Mouse (Mus musculus): ENCODE results near the gene Noto. TPM values are rescaled to one million over a fixed set of nuclear protein-coding genes. Genes with fewer than 3 reads are reported as not detected.

Gene Noto
- 0.80 and 0.94 TPM in 2 replicates for polyA plus RNA-seq (2015; fragmentation: Nextera tagmentation; extraction: Ambion mirVana)

- no peaks in the 10 kb centered on the region; the same call in none of the 2 replicates for H3K4me1 ChIP-seq (replicated peaks; ENCODE audit: control insufficient read depth, insufficient read depth, low read length)
- no peak within 1 kb of the TSS for H3K4me3 ChIP-seq (ENCODE audit: low read length)
- H3K27ac ChIP-seq (ENCODE audit: low read length) = peak within 1 kb of the TSS; percentile 63
- WGBS = 10% methylated on average over 28 of the region's 28 CpGs
- no peaks in the 10 kb centered on the region for H3K36me3 ChIP-seq (ENCODE audit: control insufficient read depth, insufficient read depth, low read length)
- H3K27me3 ChIP-seq (ENCODE audit: control insufficient read depth, insufficient read depth, low read depth, low read length) = no peaks in the 10 kb centered on the region; the same call in 1 of the 2 replicates
- no peaks in the 10 kb centered on the region for H3K9me3 ChIP-seq (ENCODE audit: control insufficient read depth, low read length)
- no peak within 1 kb of the TSS for H3K4me2 ChIP-seq (ENCODE audit: low read depth, low read length)
- H3K9ac ChIP-seq (ENCODE audit: low read length) = no peak within 1 kb of the TSS
- peak; percentile 43; the same call in 1 of the 2 replicates for ATAC-seq (ENCODE audit: low read depth)
Observed at GRCm38 (mm10) chr6:85423836-85424379, at the start of gene Noto. TSS of gene Noto (plus strand) at chr6:85423886.

GRCm38 (mm10) chr6:85373951-85374733 is 49.5 kb upstream of the Noto start, which contains the start of gene Rab11fip5:
TSS of gene Rab11fip5 (minus strand) at chr6:85374634.
- H3K4me1 ChIP-seq (replicated peaks; ENCODE audit: control insufficient read depth, insufficient read depth, low read length) = peaks cover 34% of the 10 kb centered on the region
- peak within 1 kb of the TSS; percentile 20; the same call in 1 of the 2 replicates for H3K27ac ChIP-seq (ENCODE audit: low read length)
- H3K4me3 ChIP-seq (ENCODE audit: low read length) = peak within 1 kb of the TSS; percentile 80
- no peaks in the 10 kb centered on the region for H3K27me3 ChIP-seq (ENCODE audit: control insufficient read depth, insufficient read depth, low read depth, low read length)
- WGBS = 1% methylated on average over 76 of the region's 80 CpGs
- no peaks in the 10 kb centered on the region for H3K36me3 ChIP-seq (ENCODE audit: control insufficient read depth, insufficient read depth, low read length)
- H3K9ac ChIP-seq (ENCODE audit: low read length) = peak within 1 kb of the TSS; percentile 87
- H3K4me2 ChIP-seq (ENCODE audit: low read depth, low read length) = peak within 1 kb of the TSS; percentile 88
- ATAC-seq (ENCODE audit: low read depth) = peak; percentile 10; the same call in 1 of the 2 replicates
- no peaks in the 10 kb centered on the region for H3K9me3 ChIP-seq (ENCODE audit: control insufficient read depth, low read length)

- Histone ChIP-seq H3K4me2 (ENCODE audit: low read depth, low read length) (peak overlapping the region; percentile 88), H3K4me3 (ENCODE audit: low read length) (peak overlapping the region; percentile 80), H3K4me1 (replicated peaks; ENCODE audit: control insufficient read depth, insufficient read depth, low read length) (peaks cover 28% of the 10 kb centered on the region), H3K27me3 (ENCODE audit: control insufficient read depth, insufficient read depth, low read depth, low read length) (no peaks in the 10 kb centered on the region), H3K27ac (ENCODE audit: low read length) (no peak overlapping the region), H3K9ac (ENCODE audit: low read length) (peak overlapping the region; percentile 57), H3K9me3 (ENCODE audit: control insufficient read depth, low read length) (no peaks in the 10 kb centered on the region), H3K36me3 (ENCODE audit: control insufficient read depth, insufficient read depth, low read length) (no peaks in the 10 kb centered on the region)
- peak; percentile 98 for ATAC-seq (ENCODE audit: low read depth)
- under 1% methylated on average over 19 of the region's 19 CpGs for WGBS
Observed at GRCm38 (mm10) chr6:85374734-85375114, 49.0 kb upstream of the Noto start.

- Histone ChIP-seq H3K9me3 (ENCODE audit: control insufficient read depth, low read length) (no peaks in the 10 kb centered on the region), H3K4me2 (ENCODE audit: low read depth, low read length) (no peak overlapping the region), H3K4me3 (ENCODE audit: low read length) (no peak overlapping the region), H3K27ac (ENCODE audit: low read length) (no peak overlapping the region), H3K27me3 (ENCODE audit: control insufficient read depth, insufficient read depth, low read depth, low read length) (no peaks in the 10 kb centered on the region), H3K36me3 (ENCODE audit: control insufficient read depth, insufficient read depth, low read length) (no peaks in the 10 kb centered on the region), H3K9ac (ENCODE audit: low read length) (no peak overlapping the region), H3K4me1 (replicated peaks; ENCODE audit: control insufficient read depth, insufficient read depth, low read length) (peaks cover 22% of the 10 kb centered on the region)
- 55% methylated on average over 4 of the region's 4 CpGs for whole genome bisulfite sequencing
- no peak for ATAC-seq (ENCODE audit: low read depth)
Observed at GRCm38 (mm10) chr6:85377066-85377734, 46.5 kb upstream of the Noto start.

- H3K27ac ChIP-seq (ENCODE audit: low read length) = no peak overlapping the region
Observed at GRCm38 (mm10) chr6:85377876-85378275, 45.8 kb upstream of the Noto start.

GRCm38 (mm10) chr6:85378629-85379028 is 45.1 kb upstream of the Noto start:
- WGBS = 45% methylated on average over 8 of the region's 8 CpGs
- H3K4me3 ChIP-seq (ENCODE audit: low read length) = no peak overlapping the region
- H3K36me3 ChIP-seq (ENCODE audit: control insufficient read depth, insufficient read depth, low read length) = no peaks in the 10 kb centered on the region
- H3K27me3 ChIP-seq (ENCODE audit: control insufficient read depth, insufficient read depth, low read depth, low read length) = no peaks in the 10 kb centered on the region
- H3K4me1 ChIP-seq (replicated peaks; ENCODE audit: control insufficient read depth, insufficient read depth, low read length) = peaks cover 8% of the 10 kb centered on the region
- no peaks in the 10 kb centered on the region for H3K9me3 ChIP-seq (ENCODE audit: control insufficient read depth, low read length)
- H3K27ac ChIP-seq (ENCODE audit: low read length) = no peak overlapping the region
- no peak overlapping the region for H3K4me2 ChIP-seq (ENCODE audit: low read depth, low read length)
- ATAC-seq (ENCODE audit: low read depth) = no peak
- no peak overlapping the region for H3K9ac ChIP-seq (ENCODE audit: low read length)

More at GRCm38 (mm10) chr6:85377876-85378275, 45.8 kb upstream of the Noto start:
- no peak for ATAC-seq (ENCODE audit: low read depth)
- H3K27me3 ChIP-seq (ENCODE audit: control insufficient read depth, insufficient read depth, low read depth, low read length) = no peaks in the 10 kb centered on the region
- 47% methylated on average over 5 of the region's 5 CpGs for WGBS
- H3K9ac ChIP-seq (ENCODE audit: low read length) = no peak overlapping the region
- H3K4me2 ChIP-seq (ENCODE audit: low read depth, low read length) = no peak overlapping the region
- no peaks in the 10 kb centered on the region for H3K36me3 ChIP-seq (ENCODE audit: control insufficient read depth, insufficient read depth, low read length)
- H3K4me3 ChIP-seq (ENCODE audit: low read length) = no peak overlapping the region
- peaks cover 16% of the 10 kb centered on the region for H3K4me1 ChIP-seq (replicated peaks; ENCODE audit: control insufficient read depth, insufficient read depth, low read length)
- no peaks in the 10 kb centered on the region for H3K9me3 ChIP-seq (ENCODE audit: control insufficient read depth, low read length)

GRCm38 (mm10) chr6:85380201-85380900 is 43.3 kb upstream of the Noto start:
- H3K4me2 ChIP-seq (ENCODE audit: low read depth, low read length) = peak overlapping the region; percentile 49
- no peak overlapping the region for H3K27ac ChIP-seq (ENCODE audit: low read length)
- no peaks in the 10 kb centered on the region for H3K36me3 ChIP-seq (ENCODE audit: control insufficient read depth, insufficient read depth, low read length)
- peak overlapping the region; percentile 53 for H3K9ac ChIP-seq (ENCODE audit: low read length)
- ATAC-seq (ENCODE audit: low read depth) = peak; percentile 94
- no peaks in the 10 kb centered on the region for H3K9me3 ChIP-seq (ENCODE audit: control insufficient read depth, low read length)
- no peaks in the 10 kb centered on the region for H3K27me3 ChIP-seq (ENCODE audit: control insufficient read depth, insufficient read depth, low read depth, low read length)
- 24% methylated on average over 10 of the region's 10 CpGs for WGBS
- H3K4me3 ChIP-seq (ENCODE audit: low read length) = 0 out of 2 replicates have a peak overlapping the region, but pooled peaks have one; percentile 11
- peaks cover 6% of the 10 kb centered on the region for H3K4me1 ChIP-seq (replicated peaks; ENCODE audit: control insufficient read depth, insufficient read depth, low read length)

GRCm38 (mm10) chr6:85380901-85381647 is 42.6 kb upstream of the Noto start:
- Histone ChIP-seq H3K27me3 (ENCODE audit: control insufficient read depth, insufficient read depth, low read depth, low read length) (no peaks in the 10 kb centered on the region; the same call in 1 of the 2 replicates), H3K9ac (ENCODE audit: low read length) (peak overlapping the region; percentile 53), H3K4me3 (ENCODE audit: low read length) (0 out of 2 replicates have a peak overlapping the region, but pooled peaks have one; percentile 11), H3K4me1 (replicated peaks; ENCODE audit: control insufficient read depth, insufficient read depth, low read length) (peaks cover 6% of the 10 kb centered on the region), H3K27ac (ENCODE audit: low read length) (no peak overlapping the region), H3K36me3 (ENCODE audit: control insufficient read depth, insufficient read depth, low read length) (no peaks in the 10 kb centered on the region), H3K4me2 (ENCODE audit: low read depth, low read length) (peak overlapping the region; percentile 49), H3K9me3 (ENCODE audit: control insufficient read depth, low read length) (no peaks in the 10 kb centered on the region)
- 21% methylated on average over 17 of the region's 17 CpGs for WGBS
- ATAC-seq (ENCODE audit: low read depth) = no peak; the same call in 1 of the 2 replicates
